Mouse (Mus musculus) heart, embryonic 11.5 days (tissue): ENCODE measurements at regions not wholly inside any gene's neighbourhood (a gene's known extent, or its start where the extent isn't known, plus 50 kb on each side); places are given as distances from the start of the nearest gene placed in this dataset.
A peak's percentile ranks its signal among the peaks of the same experiment; 100 is the strongest.
"Not testable (repeated sequence)": the region's sequence is repeated elsewhere in the genome, so short reads cannot be mapped to it uniquely, and the experiment has no call there.

Source experiments
- ATAC-seq: fragments of 200-750 bp; cut with Nextera tagmentation; replicated peaks from 2 replicates; pipeline ENCODE4 v1.8.0; 2017; ENCODE audit warnings: moderate library complexity; ENCODE audit not compliant: insufficient number of reproducible peaks, low FRiP score, low TSS enrichment
- H3K27ac ChIP-seq: fragments of 300-500 bp; sonication (generic); 2 replicates; pipeline ENCODE4 v1.5.1; 2014; ENCODE audit warnings: mild to moderate bottlenecking, low read depth, low read length
- H3K27me3 ChIP-seq: fragments of 300-500 bp; sonication (generic); 2 replicates; pipeline ENCODE4 v1.6.1; 2014; ENCODE audit warnings: mild to moderate bottlenecking, low read length, mixed read lengths; ENCODE audit not compliant: control insufficient read depth, insufficient read depth
- H3K36me3 ChIP-seq: fragments of 300-500 bp; sonication (generic); 2 replicates; pipeline ENCODE4 v1.6.1; 2014; ENCODE audit warnings: mild to moderate bottlenecking, low read length, moderate library complexity, mixed read lengths; ENCODE audit not compliant: control insufficient read depth, insufficient read depth
- H3K4me1 ChIP-seq: fragments of 300-500 bp; sonication (generic); 2 replicates; pipeline ENCODE4 v1.6.1; 2014; ENCODE audit warnings: low read length; ENCODE audit not compliant: control insufficient read depth, insufficient read depth
- H3K4me2 ChIP-seq: fragments of 300-500 bp; sonication (generic); 2 replicates; pipeline ENCODE4 v1.6.1; 2014; ENCODE audit warnings: mild to moderate bottlenecking, moderate library complexity
- H3K4me3 ChIP-seq: fragments of 300-500 bp; sonication (generic); 2 replicates; pipeline ENCODE4 v1.5.1; 2014; ENCODE audit warnings: low read depth, low read length
- H3K9ac ChIP-seq: fragments of 300-500 bp; sonication (generic); 2 replicates; pipeline ENCODE4 v1.6.1; 2014; ENCODE audit warnings: mild to moderate bottlenecking, low read depth, low read length, moderate library complexity
- H3K9me3 ChIP-seq: fragments of 300-500 bp; sonication (generic); replicated peaks from 2 replicates; pipeline ENCODE4 v1.6.1; 2016; ENCODE audit warnings: low read length; ENCODE audit not compliant: control insufficient read depth
- WGBS: fragments of 180-500 bp; shearing (Covaris S2); extraction: QIAGEN DNeasy Blood & Tissue Kit; methylation state at CpG from one replicate; pipeline ENCODE4 v1.1.7; 2014; ENCODE audit not compliant: insufficient replicate concordance; 5-methylcytosine and 5-hydroxymethylcytosine counted together

GRCm38 (mm10) chr17:16665253-16665652, 398.7 kb upstream of the Zfp960 start:
- no peaks in the 10 kb centered on the region for H3K9me3 ChIP-seq
- no peak overlapping the region for H3K27ac ChIP-seq
- ATAC-seq = no peak
- no peaks in the 10 kb centered on the region for H3K27me3 ChIP-seq
- H3K9ac ChIP-seq = no peak overlapping the region
- H3K4me3 ChIP-seq = no peak overlapping the region
- no peaks in the 10 kb centered on the region for H3K4me1 ChIP-seq
- H3K4me2 ChIP-seq = no peak overlapping the region
- no peaks in the 10 kb centered on the region for H3K36me3 ChIP-seq

- H3K27me3 ChIP-seq = no peaks in the 10 kb centered on the region
- H3K27ac ChIP-seq = no peak overlapping the region
- no peaks in the 10 kb centered on the region for H3K4me1 ChIP-seq
- H3K36me3 ChIP-seq = no peaks in the 10 kb centered on the region
- no peak overlapping the region for H3K9ac ChIP-seq
- ATAC-seq = no peak
- no peaks in the 10 kb centered on the region for H3K9me3 ChIP-seq
- H3K4me2 ChIP-seq = no peak overlapping the region
- H3K4me3 ChIP-seq = no peak overlapping the region
- WGBS = 53% methylated on average over 1 of the region's 1 CpGs
These were observed 396.3 kb upstream of the Zfp960 start for GRCm38 (mm10) chr17:16667606-16668005.

DNA sequence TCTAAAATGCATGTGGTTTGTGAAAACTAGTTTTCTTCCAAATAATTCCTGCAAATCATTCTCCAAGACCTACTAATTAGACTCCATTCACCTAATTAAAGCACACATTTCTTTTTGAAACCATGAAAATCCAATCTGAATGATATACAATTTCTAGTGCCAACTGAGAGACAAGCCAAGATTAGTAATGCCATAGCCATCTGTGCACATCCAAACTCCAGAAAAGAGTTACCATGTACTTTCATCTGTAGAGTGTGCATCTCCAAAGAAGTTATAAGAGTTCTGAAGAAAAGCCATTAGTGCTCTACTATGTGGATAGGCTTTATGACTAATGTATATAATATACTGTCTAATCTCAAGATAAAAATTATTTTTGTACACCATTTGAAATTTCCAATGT, 359.7 kb upstream of the Zfp960 start:
- Histone ChIP-seq H3K9me3 (no peaks in the 10 kb centered on the region; the same call in 1 of the 2 replicates), H3K27ac (no peak overlapping the region), H3K27me3 (no peaks in the 10 kb centered on the region), H3K36me3 (no peaks in the 10 kb centered on the region), H3K4me1 (no peaks in the 10 kb centered on the region), H3K9ac (no peak overlapping the region), H3K4me2 (no peak overlapping the region), H3K4me3 (no peak overlapping the region)
- ATAC-seq = no peak

DNA sequence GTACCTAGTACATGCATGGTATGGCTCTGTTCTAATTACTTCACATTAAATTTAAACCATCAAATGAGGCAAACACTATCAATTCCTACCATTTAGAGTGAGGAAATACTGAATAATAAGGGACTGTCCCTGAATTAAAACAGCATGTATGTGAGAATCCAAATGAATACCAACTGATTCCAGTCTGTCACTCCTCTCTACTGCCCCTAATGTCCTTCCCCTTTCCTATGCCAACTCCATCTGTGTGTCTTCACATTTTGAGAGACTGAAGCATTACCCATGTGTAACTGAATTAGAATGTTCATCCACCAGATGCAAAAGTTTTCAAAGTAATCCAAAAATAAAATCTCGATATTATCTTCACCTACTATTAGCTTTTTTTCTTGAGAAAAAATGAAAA, 358.0 kb upstream of the Zfp960 start:
- no peak overlapping the region for H3K4me2 ChIP-seq
- WGBS = 70% methylated on average over 1 of the region's 1 CpGs
- no peaks in the 10 kb centered on the region; the same call in 1 of the 2 replicates for H3K9me3 ChIP-seq
- H3K4me1 ChIP-seq = no peaks in the 10 kb centered on the region
- H3K27ac ChIP-seq = no peak overlapping the region
- no peaks in the 10 kb centered on the region for H3K27me3 ChIP-seq
- H3K9ac ChIP-seq = no peak overlapping the region
- no peak overlapping the region for H3K4me3 ChIP-seq
- ATAC-seq = no peak
- H3K36me3 ChIP-seq = no peaks in the 10 kb centered on the region

DNA sequence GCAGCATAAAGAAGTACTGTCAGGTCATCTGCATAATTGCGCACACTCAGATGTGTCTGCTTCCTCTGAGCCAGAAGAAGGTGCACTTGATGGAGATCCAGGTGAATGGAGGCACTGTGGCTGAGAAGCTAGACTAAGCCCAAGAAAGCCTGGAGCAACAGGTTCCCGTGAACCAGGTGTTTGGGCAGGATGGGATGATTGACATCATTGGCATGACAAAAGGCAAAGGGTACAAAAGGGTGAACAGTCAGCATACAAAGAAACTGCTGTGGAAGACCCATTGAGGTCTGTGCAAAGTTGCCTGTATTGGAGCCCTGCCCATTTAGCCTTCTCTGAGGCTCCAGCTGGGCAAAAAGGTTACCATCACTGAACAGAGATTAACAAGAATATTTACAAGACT, 337.0 kb upstream of the Zfp960 start:
- H3K4me1 ChIP-seq = no peaks in the 10 kb centered on the region
- ATAC-seq = no peak
- no peak overlapping the region for H3K4me2 ChIP-seq
- H3K9me3 ChIP-seq = no peaks in the 10 kb centered on the region
- H3K27ac ChIP-seq = no peak overlapping the region
- H3K36me3 ChIP-seq = no peaks in the 10 kb centered on the region
- no peak overlapping the region for H3K4me3 ChIP-seq
- no peaks in the 10 kb centered on the region for H3K27me3 ChIP-seq
- 78% methylated on average over 2 of the region's 2 CpGs for WGBS
- no peak overlapping the region for H3K9ac ChIP-seq

GRCm38 (mm10) chr17:16753090-16753489, 310.8 kb upstream of the Zfp960 start:
- no peaks in the 10 kb centered on the region for H3K27me3 ChIP-seq
- H3K9me3 ChIP-seq = no peaks in the 10 kb centered on the region
- no peak overlapping the region for H3K4me3 ChIP-seq
- no peaks in the 10 kb centered on the region for H3K36me3 ChIP-seq
- 72% methylated on average over 4 of the region's 4 CpGs for WGBS
- H3K4me1 ChIP-seq = no peaks in the 10 kb centered on the region
- H3K4me2 ChIP-seq = no peak overlapping the region
- ATAC-seq = no peak
- H3K9ac ChIP-seq = no peak overlapping the region
- H3K27ac ChIP-seq = no peak overlapping the region

DNA sequence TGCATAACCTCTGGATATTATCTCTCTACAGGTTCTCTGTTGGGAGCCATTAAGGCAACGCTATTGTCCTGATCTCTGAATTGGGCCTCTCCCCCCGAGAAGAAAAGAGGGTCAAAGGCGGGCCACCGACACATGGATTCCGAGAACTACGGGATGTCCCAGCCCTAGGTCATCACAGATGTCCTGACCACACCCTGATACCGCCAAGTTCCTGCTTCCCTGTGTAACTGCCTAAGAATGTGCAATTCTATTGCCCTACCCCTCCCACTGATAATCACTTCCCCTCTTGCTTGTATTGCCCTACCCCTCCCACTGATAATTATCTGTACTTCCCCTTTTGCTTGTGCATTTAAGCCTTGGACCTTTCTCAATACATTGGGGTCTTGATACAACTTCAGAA, 293.3 kb upstream of the Zfp960 start:
- not testable (repeated sequence) for H3K4me2 ChIP-seq, H3K27me3 ChIP-seq, H3K9ac ChIP-seq, H3K27ac ChIP-seq, H3K4me1 ChIP-seq, ATAC-seq, H3K9me3 ChIP-seq, H3K36me3 ChIP-seq, H3K4me3 ChIP-seq
- 84% methylated on average over 7 of the region's 7 CpGs for WGBS

GRCm38 (mm10) chr17:16798316-16798715, 265.6 kb upstream of the Zfp960 start:
- Histone ChIP-seq H3K4me3 (no peak overlapping the region), H3K36me3 (no peaks in the 10 kb centered on the region), H3K9me3 (no peaks in the 10 kb centered on the region), H3K4me2 (no peak overlapping the region), H3K27me3 (no peaks in the 10 kb centered on the region), H3K27ac (no peak overlapping the region), H3K9ac (no peak overlapping the region), H3K4me1 (no peaks in the 10 kb centered on the region)
- no peak for ATAC-seq
- WGBS = 79% methylated on average over 5 of the region's 5 CpGs

GRCm38 (mm10) chr17:16804986-16805385, 258.9 kb upstream of the Zfp960 start:
- whole genome bisulfite sequencing = 6% methylated on average over 3 of the region's 3 CpGs

More at GRCm38 (mm10) chr17:16804986-16805385, 258.9 kb upstream of the Zfp960 start:
- Histone ChIP-seq H3K27ac (no peak overlapping the region), H3K27me3 (no peaks in the 10 kb centered on the region), H3K4me3 (no peak overlapping the region), H3K9me3 (no peaks in the 10 kb centered on the region), H3K4me1 (no peaks in the 10 kb centered on the region), H3K4me2 (no peak overlapping the region), H3K9ac (no peak overlapping the region), H3K36me3 (no peaks in the 10 kb centered on the region)
- peak; percentile 78 for ATAC-seq
